Mouse (Mus musculus) CH12.LX (cell line): ENCODE measurements around the gene Fbf1. TPM values are rescaled to one million over a fixed set of nuclear protein-coding genes. Genes with fewer than 3 reads are reported as not detected.

Source experiments
- DNase-seq: peaks from one replicate; pipeline ENCODE4 v3.0.0-alpha.2; 2013; ENCODE audit errors: extremely low read depth
- H3K27ac ChIP-seq: 2 replicates; pipeline ENCODE4 v1.5.1; 2012; ENCODE audit warnings: low read depth, mild to moderate bottlenecking, control low read depth, moderate library complexity; ENCODE audit not compliant: insufficient read depth
- H3K27me3 ChIP-seq: replicated peaks from 2 replicates; pipeline ENCODE3; 2012; ENCODE audit warnings: inconsistent platforms
- H3K36me3 ChIP-seq, 2 experiments: replicated peaks in 1 of 2; 2 replicates each; pipeline versions ENCODE3 to v1.6.1; 2012; ENCODE audit warnings: inconsistent platforms in 1 of 2, low read length in 1 of 2, mild to moderate bottlenecking in 1 of 2, mixed read lengths in 1 of 2, moderate library complexity in 1 of 2; ENCODE audit not compliant: control insufficient read depth in 1 of 2, insufficient read depth in 1 of 2
- H3K4me1 ChIP-seq, 2 experiments: 2 replicates each; pipeline ENCODE4 v1.6.1; 2012; ENCODE audit warnings: inconsistent platforms in 1 of 2, moderate library complexity in 1 of 2; ENCODE audit not compliant: insufficient read depth in 2 of 2, control insufficient read depth in 1 of 2
- H3K4me2 ChIP-seq: 2 replicates; pipeline ENCODE4 v1.6.1; 2012; ENCODE audit warnings: low read depth, mild to moderate bottlenecking, control low read depth; ENCODE audit not compliant: poor library complexity, insufficient read depth, severe bottlenecking
- H3K4me3 ChIP-seq, 3 experiments: fragments of 150-350 bp in 1 of 3; sonication (generic) in 1 of 3; replicated peaks in 1 of 3; 2 replicates each; pipeline versions ENCODE3 to v1.5.1; 2011 to 2012; ENCODE audit warnings: low read depth in 2 of 3, low read length in 2 of 3, mild to moderate bottlenecking in 2 of 3, moderate library complexity in 2 of 3, control low read depth in 1 of 3, improper control_type of control experiment in 1 of 3, inconsistent platforms in 1 of 3, mixed read lengths in 1 of 3; ENCODE audit not compliant: poor library complexity in 1 of 3
- H3K79me2 ChIP-seq: replicated peaks from 2 replicates; pipeline ENCODE4 v1.6.1; 2012; ENCODE audit warnings: mild to moderate bottlenecking, moderate library complexity; ENCODE audit not compliant: control insufficient read depth, poor library complexity, insufficient read depth, severe bottlenecking; ENCODE audit errors: extremely low read depth
- H3K9ac ChIP-seq: 2 replicates; pipeline ENCODE4 v1.6.1; 2012; ENCODE audit warnings: low read depth, mild to moderate bottlenecking, control low read depth, moderate library complexity; ENCODE audit not compliant: insufficient read depth
- H3K9me3 ChIP-seq: replicated peaks from 2 replicates; pipeline ENCODE3; 2012; ENCODE audit warnings: low read length, inconsistent platforms, mixed read lengths
- CHD2 ChIP-seq: IDR thresholded peaks from 2 replicates; pipeline ENCODE4 v1.6.1; 2011; ENCODE audit warnings: low read length, improper control_type of control experiment
- CTCF ChIP-seq, 2 experiments: IDR thresholded peaks in 1 of 2; conservative IDR thresholded peaks in 1 of 2; 2 replicates each; pipeline ENCODE4 v1.5.1; 2011 to 2012; ENCODE audit warnings: low read depth in 2 of 2, low read length in 2 of 2, improper control_type of control experiment in 1 of 2, inconsistent platforms in 1 of 2, mild to moderate bottlenecking in 1 of 2, moderate library complexity in 1 of 2
- E2F4 ChIP-seq: IDR thresholded peaks from 2 replicates; pipeline ENCODE4 v1.6.1; 2011; ENCODE audit warnings: low read depth, low read length, improper control_type of control experiment; ENCODE audit not compliant: insufficient replicate concordance
- ELF1 ChIP-seq: IDR thresholded peaks from 2 replicates; pipeline ENCODE4 v1.6.1; 2014; ENCODE audit warnings: low read depth, mild to moderate bottlenecking, inconsistent platforms, low read length, improper control_type of control experiment
- EP300 ChIP-seq: IDR thresholded peaks from 2 replicates; pipeline ENCODE4 v1.6.1; 2011; ENCODE audit warnings: low read length, improper control_type of control experiment
- ETS1 ChIP-seq: conservative IDR thresholded peaks from 2 replicates; pipeline ENCODE4 v1.6.1; 2012; ENCODE audit warnings: low read depth, mild to moderate bottlenecking, inconsistent platforms, low read length, improper control_type of control experiment, moderate library complexity
- HCFC1 ChIP-seq: IDR thresholded peaks from 2 replicates; pipeline ENCODE4 v1.6.1; 2012; ENCODE audit warnings: low read depth, mild to moderate bottlenecking, inconsistent platforms, low read length, improper control_type of control experiment
- IRF4 ChIP-seq: IDR thresholded peaks from 2 replicates; pipeline ENCODE4 v1.6.1; 2014; ENCODE audit warnings: low read depth, mild to moderate bottlenecking, inconsistent platforms, low read length, improper control_type of control experiment
- JUN ChIP-seq: IDR thresholded peaks from 2 replicates; pipeline ENCODE4 v1.6.1; 2011; ENCODE audit warnings: low read depth, mild to moderate bottlenecking, low read length, improper control_type of control experiment, moderate library complexity; ENCODE audit not compliant: insufficient read depth
- JUND ChIP-seq: conservative IDR thresholded peaks from 2 replicates; pipeline ENCODE4 v1.6.1; 2011; ENCODE audit warnings: low read depth, low read length, improper control_type of control experiment
- MAFK ChIP-seq: IDR thresholded peaks from 2 replicates; pipeline ENCODE4 v1.6.1; 2011; ENCODE audit warnings: low read length, improper control_type of control experiment; ENCODE audit not compliant: insufficient replicate concordance
- MAX ChIP-seq: IDR thresholded peaks from 2 replicates; pipeline ENCODE4 v1.6.1; 2011; ENCODE audit warnings: low read length, improper control_type of control experiment
- MEF2A ChIP-seq: IDR thresholded peaks from 2 replicates; pipeline ENCODE4 v1.6.1; 2014; ENCODE audit warnings: low read depth, mild to moderate bottlenecking, inconsistent platforms, low read length, improper control_type of control experiment, borderline replicate concordance
- MYC ChIP-seq: IDR thresholded peaks from 2 replicates; pipeline ENCODE4 v1.6.1; 2011; ENCODE audit warnings: low read depth, mild to moderate bottlenecking, improper control_type of control experiment, low read length
- PAX5 ChIP-seq: IDR thresholded peaks from 2 replicates; pipeline ENCODE4 v1.6.1; 2012; ENCODE audit warnings: low read length, inconsistent platforms, mixed read lengths
- POLR2A ChIP-seq: IDR thresholded peaks from 2 replicates; pipeline ENCODE4 v1.6.1; 2011; ENCODE audit warnings: low read depth, mild to moderate bottlenecking, improper control_type of control experiment, low read length
- POLR2AphosphoS2 ChIP-seq: IDR thresholded peaks from 2 replicates; pipeline ENCODE4 v1.6.1; 2011; ENCODE audit warnings: low read depth, low read length, improper control_type of control experiment
- RAD21 ChIP-seq: IDR thresholded peaks from 2 replicates; pipeline ENCODE4 v1.6.1; 2011; ENCODE audit warnings: low read depth, mild to moderate bottlenecking, low read length, improper control_type of control experiment, moderate library complexity
- RCOR1 ChIP-seq: conservative IDR thresholded peaks from 2 replicates; pipeline ENCODE4 v1.6.1; 2012; ENCODE audit warnings: low read depth, mild to moderate bottlenecking, inconsistent platforms, low read length, improper control_type of control experiment
- SMC3 ChIP-seq: IDR thresholded peaks from 2 replicates; pipeline ENCODE4 v1.6.1; 2011; ENCODE audit warnings: low read depth, low read length, improper control_type of control experiment
- TBP ChIP-seq: conservative IDR thresholded peaks from 2 replicates; pipeline ENCODE4 v1.6.1; 2011; ENCODE audit warnings: low read depth, low read length, improper control_type of control experiment
- UBTF ChIP-seq: IDR thresholded peaks from 2 replicates; pipeline ENCODE4 v1.6.1; 2012; ENCODE audit warnings: low read depth, mild to moderate bottlenecking, inconsistent platforms, low read length, improper control_type of control experiment, moderate library complexity
- USF1 ChIP-seq: IDR thresholded peaks from 2 replicates; pipeline ENCODE4 v1.6.1; 2014; ENCODE audit warnings: low read depth, mild to moderate bottlenecking, inconsistent platforms, low read length, improper control_type of control experiment
- ZC3H11A ChIP-seq: IDR thresholded peaks from 2 replicates; pipeline ENCODE4 v1.6.1; 2012; ENCODE audit warnings: low read depth, mild to moderate bottlenecking, inconsistent platforms, low read length, improper control_type of control experiment
- ZKSCAN1 ChIP-seq: IDR thresholded peaks from 2 replicates; pipeline ENCODE4 v1.6.1; 2012; ENCODE audit warnings: low read depth, inconsistent platforms, low read length, improper control_type of control experiment, borderline replicate concordance
- ZMIZ1 ChIP-seq: IDR thresholded peaks from 2 replicates; pipeline ENCODE4 v1.6.1; 2012; ENCODE audit warnings: low read depth, mild to moderate bottlenecking, inconsistent platforms, low read length, improper control_type of control experiment
- dilution Hi-C: fragments of 300-500 bp; cut with MboI; formaldehyde crosslinking; loops from 2 replicates; pipeline ENCODE4 v1.14.3; 2020; ENCODE audit warnings: low sequenced_read_pairs; ENCODE audit not compliant: extremely low pct_unique_long_range_greater_than_20kb, extremely low pct_ligation_motif_present
- in situ Hi-C: fragments of 300-500 bp; cut with MboI; formaldehyde crosslinking; loops from 3 replicates; pipeline ENCODE4 v1.14.3; 2019; ENCODE audit warnings: low sequenced_read_pairs, low pct_ligation_motif_present, low pct_unique_long_range_greater_than_20kb, mixed read lengths
- polyA plus RNA-seq: library from polyadenylated mRNA; unstranded; fragments of >175 nt; gene quantifications from 2 replicates; pipeline ENCODE4 v1.2.1, GENCODE M21; 2012; ENCODE audit warnings: low read depth; ENCODE audit not compliant: insufficient read length
- total RNA-seq, 2 experiments: library from RNA; depleted of rRNA; stranded (reverse); fragments of 300-350 nt in 1 of 2; fragments of >200 nt in 1 of 2; gene quantifications; 2 replicates each; pipeline ENCODE4 v1.2.3; 2012 to 2014

The Fbf1 gene
- total and polyA plus RNA-seq, 3 experiments = 23.9 to 44.8 (median 39.0) TPM

- peaks cover 21 to 38% of the 10 kb centered on the region in 2 experiments for H3K4me1 ChIP-seq
- H3K27ac ChIP-seq = no peak overlapping the region
- no peak overlapping the region for H3K9ac ChIP-seq
- H3K4me3 ChIP-seq = no peak overlapping the region
- TF ChIP-seq HCFC1 = no peak
- no peak for TF ChIP-seq EP300
- peak; percentile 20; the same call in 1 of the 2 replicates for TF ChIP-seq SMC3
- TF ChIP-seq ELF1 = no peak
- TF ChIP-seq E2F4 = no peak
- no peak for TF ChIP-seq MYC
- no peak for TF ChIP-seq CHD2
- TF ChIP-seq TBP = no peak
- TF ChIP-seq PAX5 = no peak
- no peak for TF ChIP-seq POLR2A
- no peak for TF ChIP-seq ZKSCAN1
- TF ChIP-seq CTCF (conservative IDR thresholded peaks at IDR 0.05 in 1 of 2, IDR thresholded peaks at IDR 0.05 in 1 of 2; ENCODE audit: low read depth in 2 of 2, low read length in 2 of 2) = peak in 1 of 2 experiments; percentile 57; a peak in 3 of 4 replicates
- no peak for TF ChIP-seq ZMIZ1
- TF ChIP-seq RAD21 = peak; percentile 4
- TF ChIP-seq UBTF = no peak
- TF ChIP-seq IRF4 = no peak
- no peak for TF ChIP-seq MAX
- TF ChIP-seq POLR2AphosphoS2 = no peak
- no peak for TF ChIP-seq USF1
- no peak for TF ChIP-seq JUN
- no peak for TF ChIP-seq MEF2A
- no peak for TF ChIP-seq RCOR1
- TF ChIP-seq MAFK = no peak
- TF ChIP-seq ETS1 = no peak
- no peak for TF ChIP-seq JUND
- TF ChIP-seq ZC3H11A = no peak
- TF ChIP-seq, all 38 proteins: peak for 3
- Histone ChIP-seq H3K27me3 (no peaks in the 10 kb centered on the region), H3K36me3 (peaks cover 9 to 34% of the 10 kb centered on the region in 2 experiments), H3K9me3 (no peaks in the 10 kb centered on the region), H3K4me2 (no peak overlapping the region), H3K79me2 (no peaks in the 10 kb centered on the region)
- dilution Hi-C loops = no loop called here
- peak; percentile 56 for DNase-seq
- in situ Hi-C loops = no loop called here
Measured at GRCm38 (mm10) chr11:116215181-116215580, 47.2 kb upstream of the Fbf1 start.
